Mouse (Mus musculus) cerebellum, postnatal 14 days (tissue): ENCODE results near the gene Sh3bp4.

ENCODE experiments used
- DNase-seq, 2 experiments: peaks; one replicate each; pipeline ENCODE4 v3.0.0; 2021; ENCODE audit warnings: mixed read lengths in 2 of 2

Sh3bp4 gene

GRCm38 (mm10) chr1:89131018-89131540 lies 60.9 kb downstream of the Sh3bp4 start:
- DNase-seq: no peak

- peak; percentile 46 to 55 for DNase-seq
These were observed 61.5 kb downstream of the Sh3bp4 start for GRCm38 (mm10) chr1:89131707-89132106.

GRCm38 (mm10) chr1:89133266-89133665 lies 63.1 kb downstream of the Sh3bp4 start:
- DNase-seq: no peak

DNA sequence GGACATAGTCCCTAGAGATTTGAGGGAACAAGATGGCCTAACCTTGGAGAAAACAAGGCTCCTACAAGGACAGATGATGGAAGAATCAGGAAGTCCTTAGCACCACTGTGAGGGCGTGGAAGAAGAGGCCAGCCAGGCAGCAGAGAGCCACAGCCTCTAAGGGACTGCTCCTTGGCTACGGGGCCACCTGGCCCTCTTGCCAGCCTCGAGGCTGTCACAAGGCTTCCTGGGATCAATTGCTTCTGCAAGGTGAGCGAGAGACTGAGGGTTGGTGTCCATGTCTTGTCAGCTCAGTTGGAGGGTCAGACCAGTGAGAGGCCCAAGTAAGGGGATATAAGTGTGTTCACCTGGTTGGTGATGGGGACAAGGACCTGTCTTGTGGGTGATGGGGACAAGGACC lies 63.5 kb downstream of the Sh3bp4 start:
- DNase-seq: no peak

DNA sequence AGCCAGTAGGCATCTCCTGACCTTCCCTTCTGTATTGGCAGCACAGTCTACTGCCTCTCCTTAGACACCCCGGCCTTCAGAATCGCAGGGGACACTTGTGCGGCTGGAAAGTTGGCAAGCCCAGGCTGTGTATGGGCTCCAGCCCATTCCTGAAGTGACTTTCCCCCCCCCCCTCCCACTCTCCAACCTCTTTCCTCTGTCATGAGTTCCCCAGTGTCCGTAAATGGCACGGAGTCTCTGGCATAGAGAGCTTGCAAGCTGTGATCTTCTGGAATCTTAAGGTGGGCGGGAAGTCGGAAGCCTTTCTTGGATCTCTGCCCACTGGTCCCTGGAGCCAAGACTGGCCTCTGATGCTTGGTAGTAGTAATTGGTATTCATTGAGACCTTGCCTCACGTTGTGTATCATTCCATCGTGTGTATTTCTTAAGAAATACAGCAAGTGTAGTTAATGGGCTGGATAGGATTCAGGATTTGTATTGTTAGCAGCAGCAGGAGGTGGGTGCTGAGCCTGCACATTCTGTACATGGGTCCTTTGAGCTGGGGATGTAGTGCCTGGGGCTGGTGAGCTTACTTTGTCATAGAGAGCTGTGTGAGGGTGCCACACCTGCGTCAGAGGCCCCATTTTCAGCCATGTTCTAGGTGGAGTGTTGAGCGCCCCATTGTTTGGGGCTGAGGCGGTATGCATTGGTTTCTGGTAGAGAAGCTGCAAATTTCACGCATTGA lies 66.0 kb downstream of the Sh3bp4 start:
- peak; percentile 73 to 80 for DNase-seq

DNA sequence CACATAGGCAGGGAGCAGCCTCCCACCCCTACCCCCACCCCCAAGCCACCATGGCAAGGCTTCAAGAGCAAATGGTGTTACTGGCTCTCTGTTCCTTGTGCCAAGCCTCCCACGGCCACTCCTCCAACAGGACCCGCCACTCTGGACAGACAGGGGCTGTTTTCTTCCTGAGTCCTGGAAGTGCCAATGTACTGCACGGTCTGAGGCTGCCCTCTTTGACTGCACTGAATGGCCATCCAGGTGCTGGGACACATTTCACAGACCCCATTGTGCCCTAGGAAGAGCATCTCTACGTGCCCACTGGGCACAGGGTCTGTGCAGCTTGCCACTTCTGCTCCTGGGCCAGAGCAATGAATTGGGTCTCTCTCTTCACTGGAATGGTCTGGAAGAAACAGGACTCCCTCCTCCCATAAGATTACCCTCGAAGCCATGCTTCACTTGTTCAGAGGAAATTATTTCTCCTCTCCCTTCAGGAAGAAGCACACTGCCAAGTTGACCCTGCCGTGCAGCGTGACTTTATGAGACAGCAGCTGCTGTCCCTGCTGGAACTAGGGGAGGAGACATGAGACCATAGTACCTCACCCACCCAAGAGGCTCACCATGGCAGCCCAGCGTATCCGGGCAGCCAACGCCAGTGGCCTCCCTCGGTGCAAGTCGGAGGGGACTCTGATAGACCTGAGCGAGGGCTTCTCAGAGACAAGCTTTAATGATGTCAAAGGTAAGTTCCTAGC lies 67.0 kb downstream of the Sh3bp4 start:
- peak; percentile 46 to 49 for DNase-seq

GRCm38 (mm10) chr1:89138316-89138715 lies 68.1 kb downstream of the Sh3bp4 start:
- peak; percentile 39 to 44 for DNase-seq

- DNase-seq: no peak
These were observed 69.9 kb downstream of the Sh3bp4 start for GRCm38 (mm10) chr1:89140113-89140512.

DNA sequence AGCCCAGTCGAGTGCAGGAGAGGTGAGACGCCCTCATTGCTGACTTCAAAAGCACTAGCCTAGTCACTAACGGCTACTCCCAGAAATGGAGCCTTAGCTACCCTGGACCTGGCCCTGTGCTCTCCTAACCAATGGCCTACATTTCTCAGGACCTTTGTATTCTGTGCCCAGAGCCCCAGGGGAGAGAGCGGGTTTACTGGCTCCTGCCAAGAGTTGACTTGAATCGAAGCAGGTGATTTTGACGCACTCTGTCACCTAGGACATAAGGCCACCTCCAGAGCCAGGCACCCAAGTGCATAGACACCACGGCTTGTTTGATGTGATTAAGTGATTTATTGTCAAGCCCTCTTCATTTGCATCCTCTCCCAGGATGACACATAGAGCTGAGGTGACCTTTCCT lies 80.9 kb downstream of the Sh3bp4 start:
- no peak for DNase-seq

DNA sequence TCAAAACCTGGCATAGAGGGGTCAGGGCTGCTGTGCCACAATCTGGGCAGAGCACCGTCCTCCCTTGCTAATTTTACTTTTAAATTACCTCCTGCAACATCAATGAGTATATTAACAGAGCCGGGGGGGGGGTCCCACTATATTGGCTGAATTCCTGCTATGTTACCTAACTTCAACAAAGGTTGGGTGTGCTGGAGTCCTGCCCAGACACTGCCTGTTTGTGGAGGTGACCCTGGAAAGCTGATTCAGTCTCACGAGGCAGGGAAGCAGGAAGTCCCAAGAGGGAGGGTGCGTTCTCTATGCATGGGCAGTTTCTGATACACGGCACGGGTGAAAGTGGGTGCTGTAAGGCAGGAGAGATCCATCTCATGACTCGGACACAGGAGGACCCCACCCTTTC lies 82.4 kb downstream of the Sh3bp4 start:
- no peak for DNase-seq

DNA sequence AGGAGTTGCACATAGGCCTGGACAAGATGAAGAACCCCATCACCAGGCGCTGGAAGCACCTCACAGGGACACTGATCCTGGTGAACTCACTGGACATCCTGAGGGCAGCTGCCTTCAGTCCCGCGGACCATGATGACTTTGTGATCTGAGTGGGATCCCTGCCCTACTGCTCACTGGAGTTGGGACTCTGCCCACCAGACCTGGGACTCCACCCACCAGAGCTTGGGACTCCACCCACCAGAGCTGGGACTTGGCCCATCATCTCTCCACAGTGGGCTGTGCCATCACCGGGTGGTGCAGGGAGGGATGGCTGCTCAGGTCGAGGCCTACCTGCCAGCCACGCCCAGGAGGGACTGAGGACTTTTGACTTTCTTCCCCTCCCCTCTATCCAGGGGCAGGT lies 83.0 kb downstream of the Sh3bp4 start:
- no peak for DNase-seq

DNA sequence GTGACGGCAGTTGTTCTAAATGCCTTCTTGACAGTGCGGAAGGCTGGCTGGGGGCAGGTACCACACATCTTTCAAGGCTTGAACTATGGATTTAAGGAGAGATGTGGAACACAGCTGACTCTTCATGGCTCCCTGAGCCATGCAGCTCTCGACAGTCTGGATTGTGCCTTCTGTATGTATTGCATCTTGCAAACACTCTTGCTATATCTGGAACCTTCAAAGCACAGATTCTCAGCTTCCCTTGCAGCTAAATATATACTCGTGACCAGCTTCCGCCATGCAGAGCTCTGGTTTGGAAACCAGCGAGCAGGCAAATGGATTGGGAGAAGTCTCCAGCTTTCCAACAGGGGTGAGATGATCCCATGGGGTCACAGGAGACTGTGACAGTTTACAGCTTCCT lies 93.3 kb downstream of the Sh3bp4 start:
- no peak for DNase-seq

- DNase-seq: no peak
These were observed 94.1 kb downstream of the Sh3bp4 start for GRCm38 (mm10) chr1:89164281-89164680.

DNA sequence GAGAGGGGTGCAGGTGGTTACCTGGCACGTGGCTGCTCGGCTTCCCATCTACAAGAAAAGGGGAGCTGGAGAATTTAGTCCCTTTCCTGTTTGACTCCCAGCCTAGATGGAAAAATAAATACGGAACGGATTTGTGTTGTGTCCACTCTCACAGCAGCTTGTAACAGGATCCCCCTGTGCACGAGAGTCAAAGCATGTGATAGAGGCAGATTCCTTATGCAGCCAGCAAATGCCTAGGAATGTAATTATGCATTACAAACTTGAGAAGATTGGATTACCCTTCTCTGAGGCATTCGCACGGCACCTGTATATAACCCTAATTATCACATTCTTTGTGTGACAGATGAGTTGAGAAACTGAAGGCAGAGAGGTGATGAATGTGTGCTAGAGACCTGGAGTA lies 94.5 kb downstream of the Sh3bp4 start:
- DNase-seq: no peak

GRCm38 (mm10) chr1:89166814-89167249 lies 96.6 kb downstream of the Sh3bp4 start:
- DNase-seq: no peak

- peak; percentile 36 to 44 for DNase-seq
These were observed 101.1 kb downstream of the Sh3bp4 start for GRCm38 (mm10) chr1:89171275-89171767.

DNA sequence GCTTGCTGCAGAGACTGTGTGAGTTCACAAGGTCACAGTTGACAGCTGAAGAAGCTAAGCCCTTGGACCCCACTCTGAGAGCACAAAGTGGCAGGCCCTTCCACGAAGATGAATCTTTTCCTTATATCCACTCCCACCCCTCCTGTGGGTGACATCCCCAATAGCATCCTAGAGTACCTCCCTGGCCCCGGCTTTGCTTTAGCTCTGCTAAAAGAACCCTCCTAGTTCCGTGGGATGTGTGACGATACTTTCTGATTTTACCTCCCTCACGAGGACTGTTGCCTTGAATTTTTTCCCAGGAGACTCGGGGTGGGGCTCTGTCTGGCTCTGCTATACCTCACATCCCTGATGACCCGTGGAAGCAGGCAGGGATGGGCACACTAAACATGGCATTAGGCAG lies 104.4 kb downstream of the Sh3bp4 start:
- DNase-seq: no peak

GRCm38 (mm10) chr1:89175355-89175754 lies 105.1 kb downstream of the Sh3bp4 start:
- DNase-seq: no peak

GRCm38 (mm10) chr1:89183261-89183831 lies 113.1 kb downstream of the Sh3bp4 start:
- DNase-seq: no peak

DNA sequence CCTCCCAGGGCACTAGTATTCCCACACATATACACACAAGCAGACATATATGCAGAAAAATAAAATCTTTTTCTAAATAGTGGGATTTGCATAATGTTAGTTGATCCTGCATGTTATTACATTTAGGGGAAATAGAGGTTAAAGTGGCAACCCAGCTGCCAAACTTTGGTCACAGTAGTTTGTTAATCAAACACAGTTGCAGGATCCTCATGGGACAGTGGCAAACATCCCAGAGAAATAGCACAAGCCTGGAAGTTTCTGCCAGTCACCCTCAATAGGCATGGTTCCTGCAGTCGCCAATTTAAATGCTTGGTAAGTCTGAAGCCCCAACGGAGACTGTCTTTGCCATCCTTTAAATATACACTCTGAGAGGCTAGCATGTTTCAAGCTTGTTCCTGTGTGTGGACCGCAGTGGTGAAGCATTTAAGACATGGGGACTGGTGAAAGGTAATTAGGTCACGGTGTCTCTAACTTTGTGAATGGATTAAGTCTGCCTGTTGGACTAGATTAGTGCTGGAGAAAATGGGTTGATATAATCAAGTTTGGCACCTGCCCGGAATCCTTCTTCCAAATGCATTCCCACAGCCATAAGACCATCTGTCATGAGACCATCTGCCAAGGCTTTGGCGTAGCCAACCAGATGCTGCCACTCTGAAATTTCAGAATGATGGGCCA lies 114.0 kb downstream of the Sh3bp4 start:
- DNase-seq: peak; percentile 83 to 88

- DNase-seq: no peak
These were observed 114.6 kb downstream of the Sh3bp4 start for GRCm38 (mm10) chr1:89184839-89185238.

GRCm38 (mm10) chr1:89187441-89187840 lies 117.2 kb downstream of the Sh3bp4 start:
- no peak for DNase-seq

GRCm38 (mm10) chr1:89188091-89188490 lies 117.9 kb downstream of the Sh3bp4 start:
- no peak for DNase-seq
